Mouse (Mus musculus) cerebellum, adult (tissue): Measurements from ENCODE around the gene Spns3.

ENCODE experiments used
- ATAC-seq: cut with Nextera tagmentation; 2 replicates; pipeline ENCODE4 v1.9.2; 2017; ENCODE audit warnings: mild to moderate bottlenecking, moderate library complexity, mixed read lengths; ENCODE audit not compliant: insufficient number of reproducible peaks, low FRiP score, low TSS enrichment

Gene Spns3

DNA sequence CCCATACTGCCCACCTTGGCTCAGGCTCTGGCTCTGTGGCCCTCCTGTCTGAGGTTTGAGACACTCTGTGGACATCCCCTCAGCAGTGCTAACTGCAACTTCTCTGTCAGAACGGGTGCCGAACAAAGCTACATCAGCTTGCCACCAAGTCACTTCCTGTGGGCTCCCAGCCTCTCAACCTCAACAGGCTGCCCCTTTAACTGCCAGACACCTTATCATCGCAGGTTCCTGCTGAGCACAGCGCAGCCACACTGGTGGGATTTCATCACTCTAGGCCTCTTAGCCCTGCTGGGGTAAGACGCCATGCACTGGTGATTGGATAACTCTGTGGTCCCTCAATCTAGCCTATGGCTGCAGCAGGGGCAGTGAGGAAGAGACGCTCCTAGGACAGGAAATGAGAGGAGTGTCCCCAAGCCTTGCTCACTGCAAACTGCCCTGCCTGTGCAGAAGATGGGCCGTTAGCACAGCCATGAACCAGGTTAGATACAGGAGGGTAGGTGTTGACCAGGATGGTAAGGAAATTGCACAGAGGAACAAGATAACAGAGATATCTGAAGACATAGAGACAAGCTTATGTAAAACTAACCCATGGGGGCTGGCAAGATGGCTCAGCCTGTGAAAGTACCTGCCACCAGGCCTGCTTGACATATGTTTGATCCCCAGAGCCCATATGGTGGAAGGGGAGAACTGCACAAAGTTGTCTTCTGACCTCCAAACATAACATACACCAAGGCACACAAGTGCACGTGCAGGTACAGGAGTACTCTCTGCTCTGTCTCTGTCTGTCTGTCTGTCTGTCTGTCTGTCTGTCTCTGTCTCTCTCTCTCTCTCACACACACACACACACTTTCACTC lies at the start of gene Spns3:
Gene Spns3 (minus strand): TSS at position 373 of the 855 bp plus-strand sequence.
- ATAC-seq, result no peak

DNA sequence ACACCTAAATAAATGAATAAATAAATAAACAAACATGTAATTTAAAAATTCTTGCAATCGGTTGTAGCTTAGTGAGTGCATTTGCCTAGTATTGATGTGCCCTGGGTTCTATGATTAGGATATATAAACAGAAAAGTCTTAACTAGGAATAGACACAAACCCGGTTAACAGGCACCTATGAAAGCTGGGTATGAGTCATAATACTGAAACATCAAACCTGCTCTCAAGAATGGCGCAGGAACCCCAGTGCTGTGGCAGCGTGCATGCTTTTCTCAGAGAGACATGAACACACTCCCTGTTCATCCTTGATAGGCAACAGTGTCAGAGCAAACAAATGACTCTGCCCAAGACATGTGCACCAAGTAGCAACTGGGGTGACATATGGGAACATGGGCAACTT lies 47.5 kb upstream of the Spns3 start:
- ATAC-seq, result no peak

DNA sequence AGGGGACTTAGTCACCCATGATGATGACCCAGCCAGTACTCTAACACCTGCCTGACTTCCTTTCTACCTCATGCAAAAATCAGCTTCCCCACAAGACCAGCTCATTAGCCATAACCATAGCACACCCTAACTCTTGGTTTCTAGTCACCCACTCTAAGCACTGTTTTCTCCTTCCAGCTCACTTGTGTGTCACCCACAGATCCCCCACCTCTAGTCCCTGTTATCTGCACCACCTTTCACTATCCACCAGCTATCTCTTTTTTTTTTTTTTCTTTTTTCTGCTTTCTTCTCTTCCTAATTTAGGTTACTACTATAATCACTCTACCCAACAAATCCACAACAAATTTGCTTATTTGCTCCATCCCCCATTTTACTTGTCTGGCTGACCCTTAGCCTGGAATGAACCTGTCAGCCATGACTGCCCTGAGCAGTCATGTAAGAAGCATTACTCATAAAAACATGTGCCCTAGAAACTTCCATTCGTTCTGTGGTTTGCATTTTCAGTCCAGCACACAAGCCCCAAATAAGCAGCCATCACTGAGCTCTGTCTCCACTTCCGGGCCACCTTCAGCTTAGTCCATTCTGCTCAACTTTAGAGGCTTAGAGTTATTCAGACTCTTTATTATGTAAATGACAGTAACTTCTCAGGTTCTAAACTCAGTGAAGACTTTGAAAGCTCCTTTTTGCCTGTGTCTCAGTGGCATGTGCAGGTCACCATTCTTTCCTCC lies 44.9 kb upstream of the Spns3 start:
- ATAC-seq, result no peak

DNA sequence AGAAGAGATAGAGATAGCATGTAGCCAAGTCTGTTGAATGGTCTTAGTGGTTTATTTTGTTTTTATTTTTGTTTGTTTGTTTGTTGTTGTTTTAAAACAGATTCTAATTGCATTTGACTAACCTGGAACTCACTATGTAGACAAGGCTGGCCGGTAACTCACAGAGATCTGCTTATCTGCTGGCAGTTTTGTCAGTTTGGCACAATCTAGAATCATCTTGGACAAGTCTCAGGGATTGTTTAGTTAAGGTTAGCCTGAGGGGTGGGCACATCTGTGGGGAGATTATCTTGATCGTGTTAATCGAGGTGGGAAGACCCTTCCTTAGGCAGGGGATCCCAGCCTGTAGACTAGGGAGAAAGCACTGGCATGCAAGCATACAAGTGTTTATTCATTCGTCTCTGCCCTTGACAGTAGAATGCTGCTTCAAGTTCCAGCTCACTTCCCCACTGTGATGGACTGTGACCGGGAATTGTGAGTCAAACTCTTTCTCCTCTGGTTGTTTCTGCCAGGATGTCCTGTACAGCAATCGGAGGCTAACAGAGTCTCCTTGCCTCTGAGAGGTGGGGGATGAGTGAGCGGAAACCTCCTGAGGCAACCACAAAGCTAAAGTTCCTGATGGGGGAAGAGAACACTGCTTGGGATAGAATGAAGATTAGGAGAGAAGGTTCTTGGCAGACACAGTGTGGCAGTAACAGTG lies 37.4 kb upstream of the Spns3 start:
- no peak for ATAC-seq

GRCm38 (mm10) chr11:72586570-72586969 lies 36.3 kb upstream of the Spns3 start:
- no peak for ATAC-seq

DNA sequence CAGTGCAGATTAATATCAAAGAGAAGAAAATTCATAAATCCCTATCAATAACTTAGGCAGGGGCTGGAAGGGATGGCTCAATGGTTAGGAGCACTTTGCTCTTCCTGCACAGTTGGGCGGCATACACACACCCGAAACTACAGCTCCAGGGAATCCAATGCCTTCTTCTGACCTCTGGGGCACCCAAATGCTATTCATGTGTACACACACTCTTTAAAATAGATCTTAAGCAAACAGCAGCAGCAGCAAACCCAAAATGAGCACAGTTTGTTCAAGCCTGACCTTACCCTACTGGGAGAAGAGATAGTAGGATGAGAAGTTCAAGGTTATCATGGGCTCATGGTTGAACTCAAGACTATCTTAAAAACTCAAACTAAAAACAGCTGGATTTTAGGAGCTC lies 32.8 kb upstream of the Spns3 start:
- no peak for ATAC-seq

DNA sequence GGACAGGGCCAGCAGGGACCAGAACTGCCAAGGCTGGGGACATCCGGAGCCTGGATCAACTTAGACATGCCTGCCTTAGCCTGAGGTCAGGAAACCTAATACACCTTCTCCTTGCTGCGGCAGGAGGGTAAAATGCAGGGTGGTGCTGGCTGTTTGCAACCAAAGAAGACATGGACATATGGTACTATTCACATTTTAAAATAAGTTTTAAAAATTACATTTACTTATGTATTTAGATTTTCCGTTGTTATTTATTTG lies 32.1 kb upstream of the Spns3 start:
- no peak for ATAC-seq

- no peak for ATAC-seq
Observed at GRCm38 (mm10) chr11:72581609-72582447, 31.5 kb upstream of the Spns3 start.

- no peak for ATAC-seq
Observed at GRCm38 (mm10) chr11:72578471-72578870, 28.2 kb upstream of the Spns3 start.

DNA sequence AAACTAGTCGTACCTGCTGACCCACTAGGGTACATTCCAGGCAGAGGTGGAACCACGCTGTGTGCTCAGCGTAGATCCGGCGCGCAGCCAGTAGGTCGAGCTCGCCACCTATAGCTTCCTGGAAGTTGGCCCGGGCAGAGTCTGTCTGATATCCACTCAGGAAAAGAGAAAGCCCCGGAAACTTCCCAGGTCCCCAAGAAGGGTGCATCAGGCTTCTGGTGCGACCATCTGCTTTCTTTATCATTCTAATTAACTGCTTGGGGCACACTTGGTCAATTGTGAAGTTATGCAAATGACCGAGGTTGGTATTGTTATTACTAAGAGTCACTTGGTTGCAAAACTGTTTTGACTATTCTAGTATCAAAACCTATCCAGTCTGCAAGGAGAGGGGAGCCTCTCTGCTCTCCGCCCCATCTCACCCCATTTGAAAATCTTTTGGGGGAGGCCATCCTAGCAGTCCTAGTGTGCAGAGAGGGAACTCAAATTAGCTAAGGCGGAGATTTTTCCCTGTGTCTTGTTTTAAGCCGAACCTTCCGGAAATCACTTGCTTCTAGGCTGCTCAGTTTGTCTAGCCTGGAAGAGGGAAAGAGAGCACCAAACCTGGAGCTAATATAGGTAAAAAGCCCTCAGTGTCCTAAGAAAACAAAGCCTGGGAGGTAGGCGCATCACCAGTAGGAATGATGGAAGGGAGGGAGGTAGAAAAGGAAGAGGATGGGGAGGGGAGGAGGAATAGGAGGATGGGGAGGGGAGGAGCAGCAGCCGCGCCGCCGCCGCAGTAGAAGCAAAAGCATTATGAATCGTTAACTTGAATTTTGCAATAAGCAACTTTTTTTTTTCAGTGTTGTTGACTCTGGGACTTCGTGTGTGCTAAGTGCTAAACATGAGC lies 26.4 kb upstream of the Spns3 start:
- ATAC-seq, result no peak; the same call in 1 of the 2 replicates

- ATAC-seq, result no peak
Observed at GRCm38 (mm10) chr11:72576111-72576465, 25.8 kb upstream of the Spns3 start.

- ATAC-seq, result no peak
Observed at GRCm38 (mm10) chr11:72573819-72574218, 23.5 kb upstream of the Spns3 start.

DNA sequence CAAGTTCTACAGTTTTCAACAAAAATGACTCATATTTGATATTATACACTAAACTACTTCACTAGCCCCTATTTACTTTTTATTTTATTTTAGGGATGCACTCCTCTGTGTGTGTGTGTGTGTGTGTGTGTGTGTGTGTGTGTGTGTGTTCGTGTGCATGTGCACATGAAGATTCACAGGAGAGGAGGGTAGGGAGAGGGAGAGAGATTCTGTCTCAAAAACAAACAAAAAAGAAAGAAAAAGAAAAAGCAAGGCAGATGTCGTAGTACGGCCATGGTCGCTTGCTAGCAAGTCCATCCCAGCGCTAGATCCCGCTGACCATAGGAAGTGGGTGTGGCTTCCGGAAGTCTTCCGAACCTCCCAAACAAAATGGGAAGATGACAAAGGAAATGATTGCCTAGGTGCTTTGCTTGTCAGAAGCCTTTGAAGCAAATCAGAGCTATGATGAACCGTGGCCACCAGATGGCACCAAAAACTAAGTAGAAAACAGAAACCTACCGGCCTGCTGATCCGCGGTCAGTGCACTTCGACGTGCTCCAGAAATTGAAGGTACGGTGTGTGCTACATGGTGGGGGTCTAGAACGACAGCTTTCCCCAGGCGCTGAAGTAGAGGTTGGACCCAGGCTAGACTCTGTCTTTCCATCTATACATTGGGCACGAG lies 20.1 kb upstream of the Spns3 start:
- ATAC-seq, result peak; percentile 52; the same call in 1 of the 2 replicates

GRCm38 (mm10) chr11:72569671-72570318 lies 19.5 kb upstream of the Spns3 start:
- no peak for ATAC-seq

DNA sequence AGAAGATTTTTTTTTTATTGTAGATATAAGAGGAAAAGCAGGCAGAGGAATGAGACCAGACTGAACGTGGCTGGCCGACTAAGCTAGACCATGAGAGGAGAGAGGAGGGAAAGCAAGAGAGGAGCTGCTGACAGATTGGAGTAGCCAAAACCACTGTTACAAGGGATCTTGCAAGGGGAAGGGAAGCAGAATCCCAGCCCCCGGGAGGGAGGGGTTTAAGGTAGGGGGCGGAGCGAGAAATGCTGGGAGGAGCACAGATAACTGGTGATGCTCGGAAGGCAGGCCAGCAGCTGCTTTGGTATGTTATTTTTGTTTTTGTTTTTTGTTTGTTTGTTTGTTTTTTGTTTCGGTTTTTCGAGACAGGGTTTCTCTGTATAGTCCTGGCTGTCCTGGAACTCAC lies 18.7 kb upstream of the Spns3 start:
- no peak for ATAC-seq

- ATAC-seq, result no peak
Observed at GRCm38 (mm10) chr11:72566816-72567338, 16.6 kb upstream of the Spns3 start.

- no peak for ATAC-seq
Observed at GRCm38 (mm10) chr11:72566304-72566703, 16.0 kb upstream of the Spns3 start.

GRCm38 (mm10) chr11:72564232-72564807 lies 14.0 kb upstream of the Spns3 start:
- no peak; the same call in 1 of the 2 replicates for ATAC-seq
